Mouse (Mus musculus) right cerebral cortex, adult 18-20 months (tissue): ENCODE results near the gene Hs6st3.

Experiments
- DNase-seq: peaks from one replicate; pipeline ENCODE4 v3.0.0; 2022; ENCODE audit warnings: mixed read lengths

Gene Hs6st3

DNA sequence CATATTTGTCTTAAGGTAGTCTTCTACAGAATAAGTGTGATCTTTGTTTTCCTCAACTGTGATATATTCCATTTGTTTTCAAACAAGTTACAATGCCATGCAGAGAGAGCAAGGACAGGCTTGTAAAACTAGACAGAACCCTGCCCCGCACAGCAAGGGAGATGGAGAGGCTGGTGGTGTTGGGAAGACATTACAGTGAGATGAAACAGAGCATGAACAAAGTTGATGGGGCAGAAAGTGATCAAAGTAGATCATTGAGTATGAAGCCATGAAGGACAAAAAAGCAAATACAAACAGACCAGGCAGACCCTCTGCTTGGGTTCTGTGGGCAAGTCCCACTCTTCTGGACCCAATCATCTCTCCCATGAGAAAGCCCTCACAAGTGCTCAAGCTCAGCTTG lies 781.0 kb downstream of the Hs6st3 start:
- no peak for DNase-seq
